Mouse (Mus musculus): Measurements from ENCODE around the gene Lin37. TPM values are rescaled to one million over a fixed set of nuclear protein-coding genes. Genes with fewer than 3 reads are reported as not detected.

Gene Lin37
- polyA plus RNA-seq, 1 experiment from 2014 or later, result 46.2 TPM

DNA sequence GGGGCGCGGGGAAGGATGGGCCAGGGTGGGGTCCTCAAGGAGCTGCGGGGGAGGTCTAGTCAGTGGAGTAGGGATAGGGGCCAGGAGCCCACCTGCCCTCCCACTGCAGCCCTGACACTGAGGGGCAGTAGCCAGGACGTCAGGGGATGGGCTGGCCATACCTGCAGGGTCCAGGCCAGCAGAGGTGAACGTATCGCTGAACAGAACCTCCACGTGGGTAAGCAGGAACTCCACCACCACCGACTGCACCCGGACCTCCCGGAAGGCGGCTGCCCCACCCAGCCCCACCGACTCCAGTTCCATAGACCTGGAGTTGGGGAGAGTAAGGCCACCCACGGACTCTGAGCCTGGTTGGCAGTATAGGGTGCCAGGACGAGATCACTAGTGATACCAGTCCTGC, 32.7 kb downstream of the Lin37 start:
- no peak overlapping the region for H3K9ac ChIP-seq (ENCODE audit: low read length)
- DNase-seq (ENCODE audit: low spot score) (no peak), ATAC-seq (ENCODE audit: insufficient read depth, low FRiP score, low TSS enrichment) (no peak)
- H3K4me1 ChIP-seq (ENCODE audit: control insufficient read depth, insufficient read depth, low read length), result 0 out of 2 replicates have a peak, but pooled peaks cover 5% of the 10 kb centered on the region
- WGBS, result 76% methylated on average over 14 of the region's 14 CpGs
- no peak overlapping the region for H3K4me3 ChIP-seq (ENCODE audit: low read depth, low read length)
- H3K4me2 ChIP-seq (ENCODE audit: low read depth), result no peak overlapping the region
- no peak overlapping the region for H3K27ac ChIP-seq (ENCODE audit: low read depth, low read length)
- peaks cover 39% of the 10 kb centered on the region for H3K36me3 ChIP-seq (ENCODE audit: control insufficient read depth, insufficient read depth, low read length)
- no peaks in the 10 kb centered on the region for H3K9me3 ChIP-seq (ENCODE audit: control insufficient read depth, low read length)
- H3K27me3 ChIP-seq (ENCODE audit: control insufficient read depth, insufficient read depth, low read length), result no peaks in the 10 kb centered on the region

DNA sequence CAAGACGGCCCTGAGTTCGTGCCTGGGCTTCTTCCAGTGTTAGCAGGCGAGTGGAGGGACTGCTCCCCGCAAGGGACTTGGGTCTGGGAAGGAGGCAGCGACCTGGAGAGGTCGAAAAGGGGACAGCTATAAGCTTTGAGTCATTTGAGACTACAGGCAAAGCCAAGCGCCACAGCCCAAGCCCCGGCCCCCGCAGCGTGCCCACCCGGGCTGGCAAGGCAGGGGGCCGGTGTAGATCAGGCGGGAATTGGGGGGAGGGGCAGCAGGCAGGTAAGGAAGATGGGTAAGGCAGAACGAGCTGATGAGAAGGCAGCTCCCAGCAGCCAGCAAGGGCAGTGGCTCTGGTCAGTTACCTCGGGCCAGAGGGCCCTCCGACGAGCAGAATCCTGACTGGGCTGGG, 33.2 kb downstream of the Lin37 start:
- Histone ChIP-seq H3K4me1 (ENCODE audit: control insufficient read depth, insufficient read depth, low read length) (0 out of 2 replicates have a peak, but pooled peaks cover 5% of the 10 kb centered on the region), H3K9me3 (ENCODE audit: control insufficient read depth, low read length) (no peaks in the 10 kb centered on the region), H3K27me3 (ENCODE audit: control insufficient read depth, insufficient read depth, low read length) (no peaks in the 10 kb centered on the region), H3K4me3 (ENCODE audit: low read depth, low read length) (no peak overlapping the region), H3K9ac (ENCODE audit: low read length) (peak overlapping the region; percentile 18; the same call in 1 of the 2 replicates), H3K27ac (ENCODE audit: low read depth, low read length) (no peak overlapping the region), H3K4me2 (ENCODE audit: low read depth) (0 out of 2 replicates have a peak overlapping the region, but pooled peaks have one; percentile 3), H3K36me3 (ENCODE audit: control insufficient read depth, insufficient read depth, low read length) (peaks cover 38% of the 10 kb centered on the region)
- WGBS, result 20% methylated on average over 16 of the region's 17 CpGs
- ATAC-seq (ENCODE audit: insufficient read depth, low FRiP score, low TSS enrichment), result no peak
- no peak for DNase-seq (ENCODE audit: low spot score)

DNA sequence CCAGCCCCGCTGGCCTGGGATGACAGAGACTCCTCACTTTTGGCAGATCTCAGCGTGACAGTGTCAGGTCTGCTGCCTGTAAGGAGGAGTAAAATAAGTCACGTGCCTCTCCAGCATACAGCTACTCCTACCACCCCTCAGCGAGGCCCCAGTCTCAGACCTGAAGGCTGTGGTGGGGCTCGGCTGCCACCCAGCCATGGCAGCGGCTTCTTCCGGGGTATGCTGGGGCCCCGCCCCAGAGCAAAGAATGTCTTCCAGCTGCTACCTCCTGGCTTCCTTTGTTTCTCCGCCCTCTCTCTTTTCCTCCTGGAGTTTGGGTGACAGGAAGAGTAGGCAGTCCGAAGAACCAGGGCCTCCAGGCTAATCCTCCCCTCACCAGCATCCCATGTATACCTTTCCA, 33.7 kb downstream of the Lin37 start:
- H3K27me3 ChIP-seq (ENCODE audit: control insufficient read depth, insufficient read depth, low read length), result no peaks in the 10 kb centered on the region
- no peak overlapping the region for H3K27ac ChIP-seq (ENCODE audit: low read depth, low read length)
- ATAC-seq (ENCODE audit: insufficient read depth, low FRiP score, low TSS enrichment) (no peak), DNase-seq (ENCODE audit: low spot score) (no peak)
- H3K36me3 ChIP-seq (ENCODE audit: control insufficient read depth, insufficient read depth, low read length), result peaks cover 36% of the 10 kb centered on the region
- H3K4me2 ChIP-seq (ENCODE audit: low read depth), result no peak overlapping the region
- 0 out of 2 replicates have a peak, but pooled peaks cover 5% of the 10 kb centered on the region for H3K4me1 ChIP-seq (ENCODE audit: control insufficient read depth, insufficient read depth, low read length)
- no peak overlapping the region for H3K4me3 ChIP-seq (ENCODE audit: low read depth, low read length)
- no peaks in the 10 kb centered on the region for H3K9me3 ChIP-seq (ENCODE audit: control insufficient read depth, low read length)
- H3K9ac ChIP-seq (ENCODE audit: low read length), result no peak overlapping the region; the same call in 1 of the 2 replicates
- WGBS, result 26% methylated on average over 10 of the region's 10 CpGs

DNA sequence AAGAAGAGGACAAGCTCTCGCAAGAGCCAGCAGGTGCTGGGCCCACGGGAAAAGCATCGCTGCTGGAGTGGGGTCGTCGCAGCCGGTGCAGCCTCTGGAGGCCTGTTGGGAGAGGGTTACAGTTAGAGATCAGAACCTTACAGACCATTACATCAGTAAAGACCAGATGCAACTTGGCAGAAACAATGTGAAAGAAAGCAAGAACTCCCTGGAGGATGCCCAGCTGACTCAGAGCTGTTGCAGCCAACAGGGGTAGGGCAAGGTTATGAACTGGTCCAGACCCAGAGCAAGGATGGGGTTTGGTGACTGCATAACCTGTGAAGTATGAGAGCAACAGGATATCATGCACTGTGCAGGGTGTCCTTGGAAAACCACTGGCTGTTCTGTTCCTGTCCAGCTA, 35.2 kb downstream of the Lin37 start:
- no peak overlapping the region for H3K9ac ChIP-seq (ENCODE audit: low read length)
- no peak for DNase-seq (ENCODE audit: low spot score)
- H3K4me1 ChIP-seq (ENCODE audit: control insufficient read depth, insufficient read depth, low read length), result 0 out of 2 replicates have a peak, but pooled peaks cover 5% of the 10 kb centered on the region
- H3K27me3 ChIP-seq (ENCODE audit: control insufficient read depth, insufficient read depth, low read length), result no peaks in the 10 kb centered on the region
- H3K4me3 ChIP-seq (ENCODE audit: low read depth, low read length), result no peak overlapping the region
- 84% methylated on average over 6 of the region's 6 CpGs for WGBS
- peaks cover 23% of the 10 kb centered on the region for H3K36me3 ChIP-seq (ENCODE audit: control insufficient read depth, insufficient read depth, low read length)
- no peak overlapping the region for H3K4me2 ChIP-seq (ENCODE audit: low read depth)
- no peak for ATAC-seq (ENCODE audit: insufficient read depth, low FRiP score, low TSS enrichment)
- no peaks in the 10 kb centered on the region for H3K9me3 ChIP-seq (ENCODE audit: control insufficient read depth, low read length)
- H3K27ac ChIP-seq (ENCODE audit: low read depth, low read length), result no peak overlapping the region

DNA sequence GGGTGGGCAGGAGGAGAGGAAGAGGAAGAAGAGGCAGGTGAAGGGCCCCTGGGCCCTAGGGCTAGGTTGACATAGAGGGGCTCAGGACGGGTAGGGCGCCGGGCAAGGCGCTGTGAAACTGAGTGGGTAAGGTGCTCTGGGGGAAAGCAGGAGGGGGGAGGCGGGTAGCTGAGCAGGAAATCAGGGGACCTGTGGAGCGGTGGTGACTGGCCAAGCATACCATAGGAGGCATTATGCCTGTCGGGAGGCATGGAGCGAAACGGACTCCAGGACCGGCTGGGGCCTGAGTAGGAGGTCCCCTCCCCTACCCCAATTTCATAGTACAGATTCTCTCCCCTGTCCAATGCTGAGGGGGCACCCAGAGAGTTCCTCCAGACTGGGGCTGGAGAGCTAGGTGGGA, 36.8 kb downstream of the Lin37 start:
- Histone ChIP-seq H3K27me3 (ENCODE audit: control insufficient read depth, insufficient read depth, low read length) (no peaks in the 10 kb centered on the region), H3K36me3 (ENCODE audit: control insufficient read depth, insufficient read depth, low read length) (peaks cover 14% of the 10 kb centered on the region), H3K9ac (ENCODE audit: low read length) (no peak overlapping the region), H3K4me2 (ENCODE audit: low read depth) (no peak overlapping the region), H3K9me3 (ENCODE audit: control insufficient read depth, low read length) (no peaks in the 10 kb centered on the region), H3K27ac (ENCODE audit: low read depth, low read length) (no peak overlapping the region), H3K4me3 (ENCODE audit: low read depth, low read length) (no peak overlapping the region), H3K4me1 (ENCODE audit: control insufficient read depth, insufficient read depth, low read length) (0 out of 2 replicates have a peak, but pooled peaks cover 5% of the 10 kb centered on the region)
- WGBS, result 93% methylated on average over 10 of the region's 10 CpGs
- DNase-seq (ENCODE audit: low spot score) (no peak), ATAC-seq (ENCODE audit: insufficient read depth, low FRiP score, low TSS enrichment) (no peak)

DNA sequence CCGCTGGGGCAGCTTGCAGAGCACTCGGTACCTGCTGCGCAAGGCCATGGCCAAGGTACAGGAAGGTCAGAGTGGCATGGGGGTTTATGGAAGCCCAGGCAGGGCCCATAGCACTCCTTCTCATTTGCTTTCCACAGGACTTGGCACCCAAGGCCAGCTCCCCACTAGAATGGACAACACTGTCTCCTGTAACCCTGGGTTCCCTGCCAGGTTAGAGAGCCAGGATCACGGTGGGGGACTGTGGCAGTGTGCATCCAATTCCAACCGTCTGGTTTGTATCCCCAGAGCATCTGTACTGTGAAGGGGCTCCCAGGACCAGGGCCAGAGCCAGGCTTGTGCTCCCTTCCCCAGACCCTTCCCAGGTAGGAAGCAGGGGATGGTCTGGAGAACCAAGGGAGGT, 38.8 kb downstream of the Lin37 start:
- Histone ChIP-seq H3K4me2 (ENCODE audit: low read depth) (no peak overlapping the region), H3K27ac (ENCODE audit: low read depth, low read length) (0 out of 2 replicates have a peak overlapping the region, but pooled peaks have one; percentile 42), H3K4me1 (ENCODE audit: control insufficient read depth, insufficient read depth, low read length) (no peaks in the 10 kb centered on the region), H3K4me3 (ENCODE audit: low read depth, low read length) (no peak overlapping the region), H3K36me3 (ENCODE audit: control insufficient read depth, insufficient read depth, low read length) (peaks cover 14% of the 10 kb centered on the region), H3K9me3 (ENCODE audit: control insufficient read depth, low read length) (no peaks in the 10 kb centered on the region), H3K27me3 (ENCODE audit: control insufficient read depth, insufficient read depth, low read length) (no peaks in the 10 kb centered on the region), H3K9ac (ENCODE audit: low read length) (no peak overlapping the region)
- 88% methylated on average over 5 of the region's 5 CpGs for WGBS
- DNase-seq (ENCODE audit: low spot score), result no peak
- no peak for ATAC-seq (ENCODE audit: insufficient read depth, low FRiP score, low TSS enrichment)

DNA sequence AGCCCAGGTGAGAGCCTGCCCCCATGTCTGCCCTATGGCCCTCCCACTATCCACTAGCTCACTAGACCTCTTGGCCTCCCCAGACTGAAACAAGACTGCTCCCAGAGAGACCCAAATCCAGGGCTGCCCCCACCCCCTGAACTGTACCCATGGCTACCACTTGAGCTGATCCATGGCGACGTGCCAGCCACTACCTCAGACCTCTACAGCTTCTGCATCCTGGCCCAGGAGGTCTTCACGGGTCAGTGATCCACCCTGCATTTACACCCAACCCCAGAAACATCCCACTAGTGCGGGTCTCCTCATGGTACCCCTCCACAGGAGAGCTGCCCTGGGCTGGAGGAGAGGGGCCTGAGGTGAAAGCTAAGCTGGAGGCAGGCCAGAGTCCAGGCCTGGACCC, 39.2 kb downstream of the Lin37 start:
- H3K36me3 ChIP-seq (ENCODE audit: control insufficient read depth, insufficient read depth, low read length), result peaks cover 14% of the 10 kb centered on the region
- ATAC-seq (ENCODE audit: insufficient read depth, low FRiP score, low TSS enrichment) (no peak), DNase-seq (ENCODE audit: low spot score) (no peak)
- no peak overlapping the region for H3K4me3 ChIP-seq (ENCODE audit: low read depth, low read length)
- 68% methylated on average over 4 of the region's 4 CpGs for WGBS
- no peaks in the 10 kb centered on the region for H3K27me3 ChIP-seq (ENCODE audit: control insufficient read depth, insufficient read depth, low read length)
- H3K9me3 ChIP-seq (ENCODE audit: control insufficient read depth, low read length), result no peaks in the 10 kb centered on the region
- no peaks in the 10 kb centered on the region for H3K4me1 ChIP-seq (ENCODE audit: control insufficient read depth, insufficient read depth, low read length)
- H3K9ac ChIP-seq (ENCODE audit: low read length), result peak overlapping the region; percentile 15; the same call in 1 of the 2 replicates
- H3K4me2 ChIP-seq (ENCODE audit: low read depth), result no peak overlapping the region
- no peak overlapping the region for H3K27ac ChIP-seq (ENCODE audit: low read depth, low read length)

DNA sequence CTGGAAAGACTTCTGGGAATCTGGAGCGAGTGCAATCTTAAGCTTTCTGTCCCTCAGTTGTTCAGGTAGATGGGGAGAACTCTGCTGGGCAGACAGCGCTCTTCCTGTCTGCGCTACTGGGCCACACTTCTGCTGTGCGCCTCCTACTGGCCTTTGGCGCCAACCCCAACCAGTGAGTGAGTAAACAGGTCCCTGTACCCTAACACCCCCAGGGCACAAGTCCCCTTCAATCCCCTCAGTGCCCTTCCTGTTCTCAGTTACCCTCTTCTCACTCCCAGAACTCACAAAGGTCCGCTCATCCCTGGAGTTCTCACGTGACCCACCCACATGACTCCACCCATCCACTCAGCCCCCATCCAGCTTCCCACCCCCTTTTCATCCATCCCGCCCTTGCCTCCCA, 41.3 kb downstream of the Lin37 start:
- Histone ChIP-seq H3K27me3 (ENCODE audit: control insufficient read depth, insufficient read depth, low read length) (no peaks in the 10 kb centered on the region), H3K4me2 (ENCODE audit: low read depth) (no peak overlapping the region), H3K36me3 (ENCODE audit: control insufficient read depth, insufficient read depth, low read length) (peaks cover under 1% of the 10 kb centered on the region; the same call in 1 of the 2 replicates), H3K9ac (ENCODE audit: low read length) (no peak overlapping the region), H3K9me3 (ENCODE audit: control insufficient read depth, low read length) (no peaks in the 10 kb centered on the region), H3K4me1 (ENCODE audit: control insufficient read depth, insufficient read depth, low read length) (no peaks in the 10 kb centered on the region), H3K4me3 (ENCODE audit: low read depth, low read length) (no peak overlapping the region), H3K27ac (ENCODE audit: low read depth, low read length) (no peak overlapping the region)
- DNase-seq (ENCODE audit: low spot score) (no peak), ATAC-seq (ENCODE audit: insufficient read depth, low FRiP score, low TSS enrichment) (no peak)
- WGBS, result 40% methylated on average over 8 of the region's 8 CpGs

DNA sequence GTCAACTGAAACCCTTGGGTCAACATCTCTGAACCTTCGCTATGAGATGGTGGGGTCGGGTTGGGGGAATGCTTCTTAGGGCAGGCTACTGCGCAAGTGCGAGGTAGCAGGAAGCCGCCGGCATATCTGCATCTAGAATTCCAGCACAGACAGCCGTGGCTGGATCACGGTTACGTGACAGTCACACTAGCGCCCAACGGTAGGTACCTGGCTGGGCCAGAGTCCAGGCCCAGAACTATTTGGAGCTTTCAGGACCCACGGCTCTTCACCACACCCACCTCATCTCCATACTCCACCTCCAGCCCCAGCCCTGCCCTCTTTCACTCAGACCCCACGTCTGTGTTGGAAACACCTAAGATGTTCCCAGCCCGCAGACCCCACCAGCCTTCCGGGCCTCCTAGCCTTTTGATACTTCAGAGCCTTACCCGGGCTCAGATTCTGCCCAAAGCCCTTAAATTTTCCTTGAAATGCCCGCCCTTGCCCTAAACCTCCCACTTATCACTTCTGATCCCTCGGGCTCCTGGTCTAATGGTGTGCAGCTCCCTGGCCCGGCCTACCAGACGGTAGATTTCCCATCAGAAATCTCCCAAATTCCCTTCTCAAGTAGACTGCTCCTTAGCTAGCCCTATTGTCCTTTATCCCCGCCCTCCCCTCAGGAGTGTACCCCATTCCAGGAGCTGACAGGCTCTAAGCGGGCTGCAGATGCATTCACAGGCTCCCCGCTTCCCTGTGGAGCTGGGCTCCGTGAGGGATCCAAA, 44.5 kb downstream of the Lin37 start:
- WGBS, result 58% methylated on average over 24 of the region's 24 CpGs
- Histone ChIP-seq H3K9me3 (ENCODE audit: control insufficient read depth, low read length) (no peaks in the 10 kb centered on the region), H3K9ac (ENCODE audit: low read length) (no peak overlapping the region), H3K27me3 (ENCODE audit: control insufficient read depth, insufficient read depth, low read length) (no peaks in the 10 kb centered on the region), H3K27ac (ENCODE audit: low read depth, low read length) (no peak overlapping the region), H3K4me3 (ENCODE audit: low read depth, low read length) (no peak overlapping the region), H3K4me2 (ENCODE audit: low read depth) (no peak overlapping the region), H3K36me3 (ENCODE audit: control insufficient read depth, insufficient read depth, low read length) (no peaks in the 10 kb centered on the region), H3K4me1 (ENCODE audit: control insufficient read depth, insufficient read depth, low read length) (no peaks in the 10 kb centered on the region)
- DNase-seq (ENCODE audit: low spot score) (no peak), ATAC-seq (ENCODE audit: insufficient read depth, low FRiP score, low TSS enrichment) (no peak)

Measured in neural tube, embryonic 11.5 days (tissue).